Mouse (Mus musculus) heart, adult 2 months (tissue): ENCODE data around the gene Dnajc11.

Experiments
- CTCF ChIP-seq: fragments of 200-600 bp; IDR thresholded peaks from 2 replicates; pipeline ENCODE4 v1.8.1; 2022; ENCODE audit warnings: antibody characterized with exemption, mild to moderate bottlenecking, moderate library complexity
- EP300 ChIP-seq: fragments of 200-500 bp; IDR thresholded peaks from 2 replicates; pipeline ENCODE4 v1.6.1; 2011; ENCODE audit warnings: low read depth, low read length, control low read depth; ENCODE audit not compliant: insufficient read depth
- POLR2A ChIP-seq: fragments of 200-500 bp; IDR thresholded peaks from 2 replicates; pipeline ENCODE4 v1.6.1; 2011; ENCODE audit warnings: mild to moderate bottlenecking, low read depth, low read length, control low read depth; ENCODE audit not compliant: insufficient read depth

DNA sequence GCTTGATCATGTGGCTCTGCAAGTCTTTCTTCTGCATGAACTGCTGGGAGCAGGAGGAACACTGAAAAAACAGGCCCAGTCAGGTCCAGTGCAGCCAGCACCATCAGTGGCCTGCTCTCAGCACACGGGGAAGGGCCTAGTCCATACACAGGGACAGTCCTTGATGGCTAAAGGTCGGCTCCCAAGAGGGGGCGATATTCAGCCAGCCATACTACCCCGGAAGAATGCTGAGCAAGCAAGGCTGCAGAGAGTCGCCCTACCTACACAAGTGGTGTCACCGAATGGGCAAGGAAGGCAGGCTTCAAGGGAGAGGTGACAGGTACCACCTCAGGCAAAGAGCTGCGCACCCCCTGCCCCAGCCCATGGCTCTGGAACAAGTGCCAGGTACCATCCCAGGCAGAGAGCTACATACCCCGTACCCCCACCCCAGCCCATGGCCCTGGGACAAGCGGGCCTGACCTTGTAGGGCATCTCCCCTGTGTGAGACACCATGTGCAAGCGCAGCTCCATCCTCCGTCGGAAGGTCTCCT is 88.1 kb downstream of the Dnajc11 start:
- no peak for TF ChIP-seq EP300
- 0 out of 2 replicates have a peak, but pooled peaks have one; percentile 8 for TF ChIP-seq CTCF
- no peak for TF ChIP-seq POLR2A
